Mouse (Mus musculus): ENCODE results near the gene Fam13a.

Fam13a gene

DNA sequence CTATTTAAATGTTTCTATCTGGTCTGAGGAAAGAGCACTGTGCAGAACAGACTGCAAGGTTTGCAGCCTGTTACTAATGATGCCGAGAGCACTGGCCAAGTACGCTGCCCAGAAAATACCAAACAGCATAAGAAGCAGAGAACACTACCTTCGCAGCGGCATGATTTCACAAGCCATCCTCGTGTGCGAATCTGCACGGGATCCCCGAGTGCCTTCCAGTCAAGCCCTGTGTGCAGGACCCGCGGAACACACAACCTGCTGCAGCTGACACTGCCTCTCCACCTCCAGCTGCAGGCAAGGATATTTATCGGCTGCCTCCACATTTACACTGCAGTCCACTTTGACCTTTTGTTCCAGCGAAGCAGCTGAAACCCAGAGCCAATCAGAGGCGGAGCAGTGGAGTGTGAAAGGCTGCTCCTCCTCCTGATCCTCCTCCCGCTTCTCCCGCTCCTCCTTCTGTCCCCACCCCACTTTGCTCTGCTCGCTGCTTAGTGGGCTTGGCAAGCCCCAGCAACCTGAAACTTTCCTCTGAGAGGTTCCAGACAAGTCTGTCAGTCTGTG is at the start of gene Fam13a:
Gene Fam13a, minus strand, starts transcription at position 386 of the 561 bp plus-strand sequence.
- peak; percentile 78 for DNase-seq

DNA sequence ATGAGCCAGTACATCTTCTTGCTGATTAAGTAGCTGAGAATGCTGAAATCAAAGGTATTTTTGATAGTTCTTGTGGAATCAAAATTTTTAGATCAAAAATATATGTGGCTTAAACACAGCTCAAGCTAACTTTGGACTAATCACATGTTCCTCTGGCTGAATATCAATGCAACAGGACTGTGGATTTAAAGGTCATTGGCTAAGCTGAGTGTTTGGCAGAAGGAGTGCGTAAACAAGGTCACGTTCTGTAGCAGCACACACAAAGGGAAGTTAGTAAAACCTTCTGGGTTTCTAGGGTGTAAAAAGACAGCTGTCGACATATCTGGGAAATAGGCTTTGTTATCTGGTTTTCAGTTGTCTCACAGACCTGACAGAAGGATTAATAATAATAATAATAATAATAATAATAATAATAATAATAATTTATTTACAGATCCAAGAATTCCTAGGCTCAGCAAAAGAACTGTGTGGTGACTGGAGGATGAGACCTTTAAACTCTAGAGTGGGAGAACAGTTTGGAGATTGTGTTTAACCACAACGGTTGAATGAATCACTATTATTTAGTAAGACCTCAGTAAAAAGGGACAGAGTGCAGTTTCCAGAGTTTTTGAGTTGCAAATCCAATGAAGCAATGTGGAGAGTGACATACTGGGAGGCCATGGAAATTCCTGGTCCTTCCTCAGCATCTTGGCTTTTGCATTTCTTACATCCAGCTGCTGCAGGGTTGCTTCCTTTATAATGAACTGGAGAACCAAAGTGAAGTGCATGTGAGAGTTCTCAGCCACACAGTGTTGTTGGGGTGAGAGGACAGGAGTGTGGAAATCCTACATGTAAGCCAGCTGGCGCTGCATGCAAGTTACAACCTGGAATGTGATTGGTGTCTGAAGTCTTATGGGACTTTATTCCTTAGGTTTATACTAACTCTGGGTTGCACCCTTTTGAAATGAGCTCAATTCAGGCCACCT is 48.0 kb upstream of the Fam13a start:
- peak; percentile 5 for DNase-seq

DNA sequence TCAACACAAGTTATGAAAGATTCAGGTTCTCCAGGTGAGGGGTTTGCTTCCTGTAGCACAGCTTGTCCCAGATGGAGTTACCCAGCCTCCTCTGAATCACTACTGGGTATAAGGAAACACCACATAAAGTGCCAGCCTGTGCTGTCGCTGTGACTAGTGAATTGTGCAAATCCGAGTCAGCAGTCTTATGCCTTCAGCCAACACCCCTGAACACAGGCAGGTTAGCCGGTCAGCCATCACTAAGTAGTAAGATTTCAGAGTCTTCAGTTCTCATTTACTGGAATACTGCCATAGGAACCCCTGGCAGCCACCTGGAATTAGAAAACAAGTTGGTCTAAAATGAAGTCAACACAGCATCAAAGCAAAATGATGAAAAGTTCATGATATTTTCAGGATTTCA is 47.3 kb upstream of the Fam13a start:
- no peak for DNase-seq

DNA sequence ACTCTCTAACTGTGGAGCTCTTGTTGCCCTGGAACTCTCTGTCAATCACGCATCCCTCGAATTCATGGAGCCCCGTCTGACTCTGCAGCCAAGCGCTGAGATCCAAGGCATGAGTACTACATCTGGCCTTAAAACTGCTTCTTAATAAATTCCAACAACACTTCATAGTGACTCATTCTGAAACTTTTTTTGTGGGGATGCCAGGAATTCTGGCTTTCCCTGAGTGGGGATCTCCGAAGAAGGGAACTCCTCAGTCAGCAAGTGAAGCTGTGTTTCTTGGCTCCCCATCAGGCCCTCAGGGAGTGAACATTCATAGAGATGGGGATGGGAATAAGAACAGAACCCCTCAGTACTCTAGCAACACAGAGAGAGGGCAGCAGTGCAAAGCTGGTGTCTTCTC is 43.8 kb upstream of the Fam13a start:
- peak; percentile 17 for DNase-seq

DNA sequence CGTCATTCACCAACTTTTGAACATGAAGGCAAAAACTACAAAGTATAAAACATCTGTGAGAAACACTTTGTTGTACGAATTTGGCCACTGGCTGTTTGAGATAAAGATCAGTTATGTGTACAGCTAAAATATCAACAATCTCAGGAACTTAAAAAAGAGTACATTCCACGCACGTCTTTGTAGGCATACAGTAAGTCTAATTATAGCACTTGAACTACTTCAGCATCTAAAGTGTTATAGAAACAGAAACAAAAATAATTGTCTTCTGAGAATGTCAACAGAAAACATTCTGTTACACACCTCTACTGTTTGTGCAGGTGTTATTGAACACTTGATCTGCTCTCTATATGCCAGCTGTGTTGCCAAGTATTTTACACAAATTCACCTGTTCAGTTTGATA is 40.1 kb upstream of the Fam13a start:
- DNase-seq = no peak

DNA sequence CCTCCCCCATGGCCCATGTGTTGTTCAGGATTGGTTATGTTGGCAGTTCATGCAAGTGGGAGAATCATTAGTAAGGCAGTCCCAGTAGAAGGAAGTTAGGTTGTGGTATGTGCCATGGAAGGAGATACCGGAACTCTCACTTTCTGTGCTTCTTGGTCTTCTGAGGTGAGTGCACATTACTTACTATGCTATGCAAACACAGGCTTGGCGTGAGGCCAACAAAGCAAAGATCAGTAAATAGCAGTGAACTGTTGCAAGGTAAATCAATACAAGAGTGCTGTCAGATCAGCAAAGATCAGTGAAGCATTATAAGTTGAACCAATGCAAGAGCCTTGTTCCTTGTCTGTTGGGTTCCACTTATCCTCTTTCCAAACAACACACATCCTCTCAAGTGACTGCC is 28.9 kb upstream of the Fam13a start:
- no peak for DNase-seq

DNA sequence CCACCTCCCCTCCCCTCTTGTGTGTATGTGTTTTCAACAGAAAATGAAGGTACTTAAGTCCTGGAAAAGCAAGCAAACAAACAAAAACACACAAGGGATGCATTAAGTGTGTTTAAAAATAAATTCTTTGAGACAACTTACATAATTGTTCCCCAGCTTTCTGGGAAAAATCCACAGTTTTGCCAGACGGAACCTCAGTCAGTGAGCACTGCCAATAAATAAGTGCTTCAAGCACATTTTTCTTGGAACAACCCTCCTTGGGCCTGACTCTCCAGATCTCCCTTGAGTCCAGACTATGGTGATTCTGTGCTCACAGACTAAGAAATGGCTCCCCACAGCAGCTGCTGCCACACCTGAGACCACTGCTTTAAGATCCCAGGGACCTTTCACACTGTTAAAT is 15.4 kb upstream of the Fam13a start:
- DNase-seq = no peak

DNA sequence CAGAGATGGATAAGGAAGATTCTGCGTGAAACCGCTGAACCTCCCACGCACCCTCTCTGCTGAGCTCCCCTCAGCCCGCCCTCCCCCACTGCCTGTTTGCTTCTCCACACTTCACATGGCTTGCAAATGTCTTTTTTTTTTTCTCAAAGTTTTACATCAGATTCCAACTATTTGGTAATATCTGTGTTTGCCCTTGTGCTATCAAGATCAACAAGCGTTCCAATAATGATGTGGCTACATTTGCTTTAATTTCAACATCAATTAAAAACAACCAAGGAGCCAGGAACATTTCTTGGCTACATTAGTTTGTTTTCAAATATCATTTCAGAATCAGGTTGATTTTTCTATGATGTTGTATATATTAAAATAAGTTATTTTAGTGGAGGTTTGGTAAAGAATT is 8.4 kb upstream of the Fam13a start:
- no peak for DNase-seq

DNA sequence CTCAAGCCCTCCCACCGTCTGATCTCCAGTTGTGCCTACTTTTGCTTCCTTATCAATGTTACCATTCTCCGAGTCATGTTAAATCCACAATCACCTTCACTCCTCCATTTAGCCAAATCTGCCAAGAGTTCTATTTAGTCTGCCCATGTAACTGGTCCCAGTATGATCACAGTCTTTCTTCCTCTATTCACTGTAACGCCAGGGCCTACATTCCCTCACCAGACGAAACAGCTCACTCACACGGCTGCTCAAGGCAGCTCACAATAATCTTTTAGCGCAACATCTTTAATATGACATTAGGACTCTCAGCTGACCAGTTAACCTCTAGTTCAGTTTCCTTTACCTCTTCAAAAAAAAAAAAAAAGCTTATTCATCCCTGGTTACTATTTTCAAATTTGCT is 7.2 kb upstream of the Fam13a start:
- no peak for DNase-seq

DNA sequence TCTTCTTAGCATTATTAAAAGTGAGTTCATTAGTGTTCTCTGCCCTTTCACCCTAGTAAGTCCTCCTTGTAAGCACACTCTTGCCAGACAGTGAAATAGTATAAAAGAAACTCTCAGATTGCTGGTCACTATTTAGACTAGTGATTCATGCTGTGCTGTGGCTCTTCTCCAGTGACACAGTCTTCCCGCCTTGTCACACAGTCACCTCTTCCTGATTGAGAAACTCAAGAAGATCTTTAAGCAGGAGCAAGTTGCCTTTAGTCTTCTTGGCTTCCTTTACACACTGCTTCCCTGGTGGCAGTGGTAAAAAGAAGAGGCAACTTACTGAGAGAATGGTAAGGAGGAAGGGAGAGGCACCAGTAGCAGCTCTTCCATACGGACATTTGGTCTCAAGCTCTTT is 6.3 kb upstream of the Fam13a start:
- no peak for DNase-seq

DNA sequence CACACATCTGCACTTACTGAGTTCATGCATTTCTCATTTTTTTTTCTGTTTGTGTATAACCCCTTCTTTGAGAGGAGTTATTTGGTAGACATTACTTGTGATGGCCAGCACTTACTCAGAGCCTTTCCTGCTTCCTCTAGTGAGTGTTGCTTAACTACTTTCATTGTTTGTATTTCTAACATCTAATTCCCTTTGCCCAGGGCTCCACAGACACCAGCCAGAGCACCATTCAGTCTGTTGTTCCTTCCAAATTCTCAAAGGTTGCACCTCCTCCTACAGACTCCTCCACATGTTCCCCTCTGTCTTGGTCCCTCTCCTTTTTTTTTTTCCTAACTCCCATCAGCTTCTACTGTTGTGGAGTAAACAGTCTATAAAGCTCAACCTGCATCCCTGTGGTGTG is 5.7 kb upstream of the Fam13a start:
- DNase-seq = no peak

DNA sequence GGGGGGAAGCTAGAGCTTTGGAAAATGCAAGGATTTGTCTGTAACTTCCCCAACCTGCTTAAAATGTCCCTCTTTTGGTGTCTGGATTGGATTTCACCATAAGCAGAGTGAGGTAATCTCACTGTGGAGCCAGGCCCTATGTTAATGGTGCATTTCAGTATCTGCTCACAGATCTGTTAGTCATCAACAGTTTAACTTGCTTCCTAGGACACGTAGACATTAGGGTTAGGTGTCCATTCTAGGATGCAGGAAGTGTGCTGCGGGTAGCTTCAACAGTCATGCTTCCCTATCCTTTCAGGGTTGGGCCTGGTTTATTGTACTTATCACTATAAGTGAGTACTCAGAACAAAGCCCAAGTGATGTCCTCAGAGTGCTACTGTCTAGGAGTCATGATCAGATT is 4.5 kb upstream of the Fam13a start:
- no peak for DNase-seq

DNA sequence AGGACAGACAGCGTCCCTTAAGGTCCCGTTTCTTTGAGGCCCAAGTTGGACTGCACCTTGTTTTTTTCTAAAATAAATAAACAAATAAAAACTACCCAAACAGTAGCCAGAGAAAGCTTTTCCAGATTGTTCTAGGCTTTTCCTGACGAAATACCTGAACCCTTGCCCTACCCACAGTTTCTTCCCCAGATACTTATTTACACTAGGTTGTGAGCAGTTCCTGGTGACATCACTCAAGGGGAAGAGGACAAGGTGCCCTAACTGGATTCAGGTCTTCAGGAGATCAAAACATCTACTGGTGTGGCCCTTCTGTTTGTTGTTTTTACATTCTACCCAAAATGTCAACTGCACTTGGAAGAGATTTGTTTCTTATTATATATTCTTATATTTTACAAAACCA is 457 bp upstream of the Fam13a start:
- DNase-seq = no peak

DNA sequence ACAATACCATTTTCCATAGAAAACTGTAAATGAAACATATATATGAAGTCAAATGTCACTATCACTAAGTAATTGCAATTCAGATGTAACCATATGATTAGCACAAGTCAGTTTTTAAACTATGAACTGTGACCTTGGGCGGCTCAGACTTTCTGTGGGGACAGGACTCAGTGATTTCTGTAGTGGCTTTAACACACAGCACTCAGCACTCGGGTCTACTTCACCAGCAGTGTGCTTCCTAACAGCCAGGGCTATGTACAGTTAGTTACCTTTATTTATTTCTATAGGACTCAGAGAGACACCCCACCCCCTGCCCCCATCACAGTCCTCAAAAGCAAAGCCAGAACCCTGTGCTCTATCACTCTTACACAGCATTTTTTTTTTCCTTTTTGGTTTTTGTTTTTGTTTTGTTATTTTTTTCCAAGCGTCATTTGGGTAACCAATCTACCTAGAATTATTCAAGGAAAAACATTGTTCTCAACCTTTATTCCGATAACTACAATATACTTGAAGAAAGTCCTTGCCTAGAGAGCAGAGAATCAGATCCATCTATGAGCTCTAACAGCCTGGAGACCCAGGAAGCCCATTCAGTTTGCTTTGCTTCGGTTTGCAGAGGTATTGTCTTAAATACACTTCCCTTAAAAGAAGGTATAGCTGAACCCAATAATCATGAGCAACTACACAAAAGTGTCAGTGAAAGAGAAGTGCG is 740 bp downstream of the Fam13a start:
- DNase-seq = no peak

DNA sequence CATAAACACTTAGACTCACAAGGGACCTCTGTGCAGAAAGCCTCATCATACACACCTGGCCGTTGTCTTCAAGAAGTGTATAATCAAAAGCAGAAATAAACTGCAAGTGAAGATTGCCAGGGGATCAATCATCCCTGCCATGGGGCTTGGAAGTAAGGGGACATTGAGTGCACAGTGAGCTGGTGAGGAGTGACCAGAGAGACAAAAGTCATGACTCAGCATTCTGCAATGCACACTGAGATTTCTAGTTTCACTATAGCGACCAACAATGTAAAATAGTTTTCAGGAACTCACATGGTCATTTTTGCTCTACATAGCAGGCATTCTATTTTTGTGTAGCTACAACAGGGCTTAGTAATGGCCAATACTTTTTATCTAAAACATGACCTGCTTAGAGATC is 1.7 kb downstream of the Fam13a start:
- no peak for DNase-seq

DNA sequence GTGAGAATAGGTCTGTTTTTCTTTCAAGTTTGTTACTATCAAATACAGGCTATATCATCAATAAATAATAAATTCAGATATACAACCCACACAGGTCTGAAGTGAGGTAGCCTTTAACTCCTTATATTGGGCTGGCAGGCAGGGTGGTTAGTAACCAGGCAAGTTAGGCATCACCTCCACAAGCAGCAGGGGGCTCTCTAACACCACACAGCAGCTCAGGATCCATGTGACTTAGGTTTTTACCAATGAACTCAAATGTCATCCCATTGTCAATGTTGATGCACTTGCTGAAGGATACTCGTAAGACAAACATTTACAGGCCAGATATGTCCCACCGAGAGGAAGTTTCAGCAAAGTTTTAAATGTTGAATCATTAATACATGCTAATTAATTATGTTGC is 4.0 kb downstream of the Fam13a start:
- peak; percentile 64 for DNase-seq

DNA sequence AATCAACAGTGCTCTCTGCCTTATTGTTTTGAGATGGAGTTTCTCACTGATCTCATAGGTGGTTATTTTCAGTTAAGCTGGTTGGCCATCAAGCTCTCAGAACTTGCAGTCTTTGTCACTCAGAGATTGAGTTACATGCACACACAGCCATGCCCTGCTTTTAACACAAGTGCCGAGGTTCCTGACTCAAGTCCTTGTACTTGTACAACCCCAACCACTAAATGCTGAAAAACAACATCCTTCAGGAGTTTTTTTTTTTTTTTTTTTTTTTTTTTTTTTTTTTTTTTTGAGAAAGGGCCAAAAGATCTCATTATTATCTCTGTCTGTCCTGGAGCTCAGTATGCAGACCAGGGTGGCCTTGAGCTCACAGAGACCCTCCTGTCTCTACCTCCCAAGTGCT is 4.5 kb downstream of the Fam13a start:
- DNase-seq = no peak

DNA sequence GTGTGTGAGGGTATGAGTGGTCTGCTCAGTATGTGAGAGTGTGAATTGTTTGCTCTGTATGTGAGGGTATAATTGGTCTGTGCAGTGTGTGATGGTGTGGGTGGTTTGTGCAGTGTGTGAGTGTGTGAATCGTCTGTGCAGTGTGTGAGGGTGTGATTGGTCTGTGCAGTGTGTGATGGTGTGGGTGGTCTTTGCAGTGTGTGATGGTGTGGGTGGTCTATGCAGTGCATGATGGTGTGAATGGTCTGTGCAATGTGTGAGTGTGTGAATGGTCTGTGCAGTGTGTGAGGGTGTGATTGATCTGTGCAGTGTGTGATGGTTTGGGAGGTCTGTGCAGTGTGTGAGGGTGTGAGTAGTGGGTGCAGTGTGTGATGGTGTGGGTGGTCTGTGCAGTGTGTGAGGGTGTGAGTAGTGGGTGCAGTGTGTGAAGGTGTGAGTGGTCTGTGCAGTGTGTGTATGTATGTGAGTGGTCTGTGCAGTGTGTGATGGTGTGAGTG is 8.0 kb downstream of the Fam13a start:
- no peak for DNase-seq

DNA sequence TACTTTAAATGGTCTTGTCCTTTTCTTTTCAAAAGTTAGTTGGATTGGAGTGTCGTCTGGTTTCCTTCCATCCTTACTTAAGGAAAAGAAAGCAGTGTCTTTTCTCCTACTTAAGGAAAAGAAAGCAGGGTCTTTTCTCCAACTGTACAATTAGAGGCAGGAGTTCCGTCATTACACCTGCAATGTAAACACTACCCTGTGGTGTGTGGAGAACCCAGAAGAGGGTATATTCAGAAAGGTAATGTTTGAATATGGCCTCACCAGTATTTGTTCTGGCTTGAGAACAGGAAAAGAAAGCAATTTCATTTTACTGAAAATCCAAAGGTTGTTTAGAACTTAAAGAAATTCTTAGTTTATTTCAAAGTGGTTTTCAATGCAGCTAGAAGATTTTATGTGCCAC is 9.6 kb downstream of the Fam13a start:
- no peak for DNase-seq

DNA sequence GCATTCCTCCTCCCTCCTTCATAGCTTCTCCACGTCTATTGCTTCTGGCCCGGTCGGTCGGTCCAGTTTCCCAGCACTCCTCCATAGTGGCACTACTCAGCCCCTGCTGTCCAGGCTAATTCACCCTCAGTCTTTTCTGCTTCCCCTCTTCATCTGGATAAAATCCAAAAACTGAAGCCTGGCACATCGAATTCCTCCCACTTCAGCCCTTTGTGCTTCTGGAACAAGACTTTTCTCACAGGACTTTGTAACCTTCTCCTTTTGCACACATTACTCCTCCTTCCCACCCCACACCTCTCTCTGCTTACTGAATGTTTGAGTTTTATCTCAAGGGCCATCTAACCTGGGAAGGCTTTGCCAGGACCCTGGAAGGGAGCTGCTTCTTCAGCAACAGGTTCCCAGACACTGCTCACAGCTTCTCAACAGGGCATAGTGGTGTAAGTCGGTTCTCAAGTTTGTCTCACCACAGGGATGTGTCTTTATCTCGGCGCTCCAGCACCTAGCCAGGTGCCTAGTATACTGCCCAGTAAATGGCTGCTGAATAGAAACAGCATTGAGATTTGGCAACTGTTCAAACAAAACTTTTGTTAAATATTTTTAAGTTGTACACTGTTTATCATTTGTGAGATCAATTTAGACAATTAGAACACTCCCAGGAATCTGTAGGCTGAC is 10.1 kb downstream of the Fam13a start:
- DNase-seq = no peak

DNA sequence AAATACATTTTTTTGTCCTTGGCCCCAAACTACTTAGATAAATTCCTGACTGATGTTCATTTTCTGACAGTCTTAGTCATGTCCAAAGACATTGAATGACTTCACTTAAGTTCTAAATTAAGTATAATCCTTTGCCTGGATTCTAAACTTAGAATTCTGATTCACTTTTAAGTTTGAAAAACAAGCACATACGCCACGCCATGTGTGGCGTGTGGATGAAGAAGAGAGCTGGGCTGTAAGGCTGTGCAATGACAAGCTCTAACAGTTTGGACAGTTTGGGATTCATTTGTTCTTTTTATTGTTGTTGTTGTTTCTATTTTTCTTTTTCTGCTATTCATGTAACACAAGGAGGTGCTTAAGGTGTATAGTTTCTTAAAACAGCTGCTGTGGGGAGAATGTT is 13.6 kb downstream of the Fam13a start:
- DNase-seq = no peak

DNA sequence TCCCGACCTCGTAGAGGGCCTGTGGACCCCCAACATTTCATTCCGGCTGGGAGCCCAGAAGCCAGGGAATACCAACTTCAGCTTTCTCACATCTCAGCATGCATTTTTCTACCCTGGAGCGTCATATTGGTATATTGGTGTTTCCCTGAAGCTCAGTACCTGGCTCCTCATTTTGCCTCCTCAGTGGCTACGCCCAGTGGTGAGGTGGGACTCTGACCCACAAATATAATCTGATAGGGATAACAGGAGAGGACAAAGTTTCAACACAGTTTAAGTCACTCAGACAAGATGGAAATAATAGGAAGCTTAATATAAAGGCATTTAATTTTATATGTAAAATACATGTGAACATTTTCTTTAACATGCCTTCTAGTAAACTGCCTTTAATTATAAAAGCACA is 19.7 kb downstream of the Fam13a start:
- no peak for DNase-seq

DNA sequence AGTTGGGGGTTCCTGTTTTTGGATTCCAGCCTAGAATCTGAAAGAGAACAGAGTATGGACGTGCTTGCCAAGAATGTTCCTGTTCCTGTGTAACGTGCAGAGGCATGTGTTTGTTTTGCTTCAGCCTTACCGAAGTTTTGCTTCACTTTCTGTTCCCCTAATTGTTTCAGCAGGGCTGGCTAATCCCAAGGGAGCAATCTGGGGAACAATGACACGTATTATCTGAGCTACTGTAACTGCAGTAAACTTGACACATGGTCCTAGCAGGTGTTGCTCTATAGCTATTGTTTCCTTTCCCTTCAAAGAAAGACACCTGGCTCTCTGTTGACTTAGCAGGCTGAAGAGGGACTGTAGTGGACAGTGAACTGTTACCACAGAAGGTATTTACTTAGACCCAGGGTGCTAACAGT is 25.3 kb downstream of the Fam13a start:
- DNase-seq = no peak
